Mouse (Mus musculus) cortical plate, adult 2 months (tissue): ENCODE results near the gene Ccnd3.

Source experiments
- CTCF ChIP-seq: fragments of 200-500 bp; IDR thresholded peaks from 2 replicates; pipeline ENCODE4 v1.5.1; 2011; ENCODE audit warnings: mild to moderate bottlenecking, control low read depth, low read length; ENCODE audit not compliant: insufficient read depth; ENCODE audit errors: extremely low read depth
- POLR2A ChIP-seq: fragments of 200-500 bp; IDR thresholded peaks from 2 replicates; pipeline ENCODE4 v1.6.1; 2011; ENCODE audit warnings: mild to moderate bottlenecking, low read length, control low read depth; ENCODE audit not compliant: insufficient read depth; ENCODE audit errors: extremely low read depth

- TF ChIP-seq CTCF (no peak), POLR2A (no peak)
These were observed 34.7 kb upstream of the Ccnd3 start for GRCm38 (mm10) chr17:47470121-47470520.
